Mouse (Mus musculus) 3T3-L1 (cell line): Measurements from ENCODE around the gene Exoc3l4.
A peak's percentile ranks its signal among the peaks of the same experiment; 100 is the strongest.

Experiments
- DNase-seq: peaks from one replicate; pipeline ENCODE4 v3.0.0-alpha.2; 2015; ENCODE audit warnings: low read depth, low spot score

The Exoc3l4 gene

DNA sequence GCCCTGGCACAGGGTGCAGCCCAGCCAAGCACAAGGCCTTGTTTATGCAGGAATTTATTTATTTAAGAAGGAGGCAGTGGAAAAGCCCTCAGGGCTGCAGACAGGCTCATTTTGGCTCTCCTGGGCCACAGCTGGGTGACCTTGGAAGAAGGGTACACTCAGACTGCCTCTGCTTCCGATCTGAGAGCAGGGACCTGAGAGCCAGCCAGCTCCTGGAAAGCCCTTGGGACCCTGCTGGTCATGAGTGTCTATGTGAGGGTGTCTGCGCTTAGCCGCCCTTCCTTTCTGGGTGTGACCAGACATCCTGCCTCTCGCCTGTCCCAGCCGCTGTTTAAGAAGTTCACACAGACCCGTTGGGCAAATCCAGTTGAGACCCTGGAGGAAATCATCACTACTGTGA lies 33.5 kb downstream of the Exoc3l4 start:
- peak; percentile 53 for DNase-seq

DNA sequence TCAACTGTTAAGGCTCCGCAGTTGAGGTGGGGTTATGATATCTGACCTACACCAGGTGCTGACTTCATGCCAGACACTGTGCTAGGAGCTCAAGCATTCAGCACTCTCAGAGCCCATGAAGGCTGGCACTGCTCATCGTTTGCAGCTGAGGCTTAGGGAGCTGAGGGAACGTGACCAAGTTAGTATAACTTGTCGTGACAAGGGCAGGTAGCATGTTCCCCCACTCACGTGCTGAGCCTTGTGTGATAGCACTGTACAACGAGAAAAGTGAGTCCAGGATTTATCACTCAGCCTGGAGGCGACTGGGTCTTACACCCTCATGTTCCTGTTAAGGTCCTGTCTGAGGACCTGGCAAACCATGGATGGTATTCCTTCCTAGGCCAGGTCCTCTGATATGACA lies 34.7 kb downstream of the Exoc3l4 start:
- no peak for DNase-seq

DNA sequence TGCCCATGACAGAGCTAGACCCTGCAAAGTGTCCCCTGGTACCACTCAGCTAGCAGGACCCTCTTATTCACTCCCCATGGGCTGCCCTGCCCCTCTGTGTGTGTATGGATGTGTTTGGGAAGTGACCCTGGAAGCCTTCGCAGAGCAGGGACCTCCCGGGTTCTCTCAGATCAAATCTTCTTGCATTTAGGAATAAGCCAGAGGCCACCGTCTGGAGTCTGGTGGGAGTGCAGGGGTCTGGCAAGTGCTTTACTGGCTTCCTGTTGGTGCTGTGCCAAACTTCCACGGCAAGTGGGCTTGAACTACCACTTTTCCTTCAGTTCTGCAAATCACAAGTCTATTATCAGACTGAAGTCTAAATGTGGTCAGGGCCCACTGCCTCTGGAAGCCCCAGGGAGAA lies 37.2 kb downstream of the Exoc3l4 start:
- no peak for DNase-seq

DNA sequence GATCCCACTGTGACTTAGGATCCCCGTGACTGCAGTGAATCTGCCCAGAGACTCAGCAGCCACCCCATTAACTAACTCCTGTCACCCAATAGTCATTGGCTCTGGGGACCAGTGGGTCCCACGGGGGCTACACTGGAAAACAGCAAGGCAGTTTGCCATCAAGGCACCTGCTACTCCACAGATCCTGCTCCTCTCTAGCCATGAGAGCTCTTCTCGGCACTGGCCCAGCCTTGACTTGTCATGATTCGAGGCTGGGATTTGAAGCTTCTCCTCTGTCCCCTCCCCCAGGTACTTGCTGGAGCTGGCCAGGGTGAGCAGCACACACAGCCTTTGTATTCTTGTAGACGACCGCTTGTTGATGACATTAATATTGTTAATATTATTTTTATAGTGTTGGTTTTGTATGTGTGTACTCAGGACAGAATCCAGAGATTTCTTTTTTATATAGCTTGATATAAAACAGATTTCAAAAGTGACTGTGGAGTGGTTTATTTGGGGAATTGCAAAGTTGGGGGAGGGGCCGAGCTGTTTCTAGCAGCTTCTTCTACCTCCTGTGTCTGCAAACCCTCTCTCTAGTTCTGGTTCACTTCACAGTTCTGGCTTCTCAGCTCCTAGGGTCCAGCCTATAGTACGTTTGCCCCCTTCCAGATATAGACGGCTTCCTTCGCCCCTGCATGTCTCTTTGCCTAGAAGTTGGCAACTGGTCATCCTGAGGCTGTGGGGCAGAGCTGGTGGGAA lies 37.9 kb downstream of the Exoc3l4 start:
- DNase-seq, result peak; percentile 51

DNA sequence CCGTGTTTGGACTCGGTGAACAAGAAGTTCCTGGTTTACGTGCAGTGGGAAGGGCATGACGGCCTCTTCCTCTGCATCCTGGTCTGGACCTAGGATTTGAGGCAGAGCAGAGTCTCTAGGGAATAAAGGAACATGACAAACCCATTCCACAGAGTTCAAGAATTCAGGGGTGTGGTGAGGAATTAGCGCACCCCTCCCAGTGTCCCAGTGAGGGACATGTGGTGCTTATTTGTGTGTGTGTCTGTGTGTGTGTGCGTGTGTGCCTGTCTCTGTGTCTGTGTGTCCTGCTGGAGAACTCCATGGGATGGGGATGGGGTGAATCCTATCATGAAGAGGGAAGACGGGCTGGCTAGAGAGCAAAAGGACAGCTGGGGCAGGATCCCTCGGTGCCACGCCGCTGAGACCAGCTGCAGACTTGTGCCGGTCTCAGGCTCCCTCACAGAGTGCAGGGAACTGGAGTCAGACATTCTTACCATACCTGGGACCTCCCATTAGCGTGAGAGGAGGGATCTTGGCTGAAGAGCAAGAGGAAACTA lies 38.6 kb downstream of the Exoc3l4 start:
- DNase-seq, result peak; percentile 83

DNA sequence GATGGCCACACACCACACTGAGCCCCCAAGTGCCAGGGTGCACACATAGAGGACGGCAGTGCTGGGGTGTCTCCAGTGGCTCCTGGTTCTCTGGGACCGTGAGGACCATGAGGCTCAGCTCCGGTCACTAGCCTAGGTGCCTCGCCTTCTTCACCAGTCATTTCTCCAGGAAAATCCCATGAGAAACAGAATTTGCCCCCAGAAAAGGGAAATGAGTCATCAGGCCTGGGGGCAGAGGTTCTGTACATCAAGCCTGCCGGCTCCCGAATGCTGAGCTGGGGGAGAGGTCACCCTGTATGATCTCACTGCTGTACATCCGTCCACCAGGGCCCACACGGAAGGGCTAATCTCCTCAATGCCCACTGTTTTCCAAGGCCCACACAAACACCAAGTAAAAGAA lies 39.0 kb downstream of the Exoc3l4 start:
- DNase-seq, result peak; percentile 82

DNA sequence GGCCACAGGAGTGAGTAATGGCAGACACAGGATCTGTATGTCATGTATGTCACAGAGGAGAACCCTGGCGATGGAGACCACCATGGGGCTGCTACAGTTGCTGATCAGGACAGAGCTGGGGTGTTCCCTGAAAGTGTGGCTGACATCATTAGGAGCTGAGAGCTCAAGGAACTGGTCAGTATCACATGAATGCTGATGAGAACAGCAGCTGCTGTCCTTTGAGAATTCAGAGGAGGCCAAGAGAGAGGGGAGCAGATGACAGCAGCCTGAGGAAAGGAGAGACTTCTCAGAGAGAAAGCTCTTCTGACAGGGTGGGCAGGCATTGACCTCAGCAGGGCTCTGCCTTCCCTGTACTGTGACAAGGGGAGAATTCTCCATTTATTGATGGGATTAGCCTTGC lies 40.9 kb downstream of the Exoc3l4 start:
- no peak for DNase-seq

DNA sequence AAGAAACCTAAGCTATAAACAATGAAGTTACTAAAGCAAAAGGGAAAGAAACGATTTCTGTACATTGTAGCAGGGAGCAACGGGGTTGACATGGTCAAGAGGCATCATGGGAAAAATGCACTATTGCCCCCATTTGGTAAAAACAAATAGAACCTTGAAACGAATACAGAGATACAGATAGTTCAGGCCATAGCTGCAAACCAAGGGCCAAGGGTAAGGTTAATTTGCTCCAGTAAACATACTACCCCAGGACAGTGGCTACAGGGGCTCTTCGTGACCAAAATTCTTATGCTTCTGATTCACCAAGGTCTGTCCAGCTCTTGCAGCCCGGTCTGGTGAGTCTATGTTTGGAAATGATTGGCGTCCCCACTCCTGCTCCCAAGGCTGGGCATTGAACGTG lies 46.8 kb downstream of the Exoc3l4 start:
- DNase-seq, result no peak

DNA sequence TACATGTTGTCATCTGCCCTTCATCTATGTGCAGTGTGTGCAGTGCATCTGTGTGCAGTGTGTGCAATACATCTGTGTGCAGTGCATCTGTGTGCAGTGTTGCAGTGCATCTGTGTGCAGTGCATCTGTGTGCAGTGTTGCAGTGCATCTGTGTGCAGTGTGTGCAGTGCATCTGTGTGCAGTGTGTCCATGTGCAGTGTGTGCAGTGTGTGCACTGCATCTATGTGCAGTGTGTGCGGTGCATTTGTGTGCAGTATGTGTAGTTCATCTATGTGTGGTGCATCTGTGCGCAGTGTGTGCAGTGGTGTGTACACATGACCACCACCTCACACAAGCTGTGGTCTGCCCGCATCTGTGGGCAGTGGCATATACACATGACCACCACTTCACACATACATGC lies 49.6 kb downstream of the Exoc3l4 start:
- no peak for DNase-seq

DNA sequence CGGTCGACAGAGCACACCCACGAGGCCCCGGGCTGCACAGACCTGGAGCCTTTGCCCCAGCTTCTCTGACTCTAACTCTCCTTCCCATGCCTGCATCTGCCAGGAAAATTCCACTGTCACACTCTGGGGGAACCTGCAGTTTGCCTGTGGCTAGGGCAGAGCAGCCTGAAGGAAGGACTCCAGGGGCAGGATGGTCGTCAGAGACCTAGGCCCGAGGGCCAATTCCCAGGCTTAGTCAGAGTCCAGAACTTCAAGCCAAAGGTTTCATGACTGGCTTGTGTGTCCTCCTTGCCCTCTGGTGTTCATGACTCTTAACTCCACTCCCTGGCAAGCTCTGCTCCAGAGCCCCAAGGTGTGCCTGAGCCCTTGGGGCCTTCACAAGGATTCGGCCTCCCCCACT lies 51.4 kb downstream of the Exoc3l4 start:
- peak; percentile 68 for DNase-seq

DNA sequence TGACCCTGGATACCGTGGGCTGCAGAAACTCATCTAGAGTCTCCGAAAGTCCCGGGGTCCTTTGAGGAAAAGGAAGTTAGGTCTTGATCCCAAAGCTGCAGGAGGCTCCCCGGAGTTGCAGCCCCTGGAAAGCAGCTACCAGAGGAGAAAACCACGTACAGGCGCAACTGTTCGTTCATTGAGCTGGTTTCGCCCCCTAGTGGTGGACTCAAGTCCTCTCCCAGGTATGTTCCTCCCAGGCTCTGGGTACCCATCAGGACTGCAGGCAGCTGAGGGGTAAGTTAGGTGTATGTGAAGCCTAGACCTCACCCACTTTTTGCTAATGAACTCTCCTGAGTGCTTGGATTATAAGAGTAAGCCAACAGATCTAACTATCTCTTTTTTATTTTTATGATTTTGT lies 52.7 kb downstream of the Exoc3l4 start:
- peak; percentile 82 for DNase-seq

DNA sequence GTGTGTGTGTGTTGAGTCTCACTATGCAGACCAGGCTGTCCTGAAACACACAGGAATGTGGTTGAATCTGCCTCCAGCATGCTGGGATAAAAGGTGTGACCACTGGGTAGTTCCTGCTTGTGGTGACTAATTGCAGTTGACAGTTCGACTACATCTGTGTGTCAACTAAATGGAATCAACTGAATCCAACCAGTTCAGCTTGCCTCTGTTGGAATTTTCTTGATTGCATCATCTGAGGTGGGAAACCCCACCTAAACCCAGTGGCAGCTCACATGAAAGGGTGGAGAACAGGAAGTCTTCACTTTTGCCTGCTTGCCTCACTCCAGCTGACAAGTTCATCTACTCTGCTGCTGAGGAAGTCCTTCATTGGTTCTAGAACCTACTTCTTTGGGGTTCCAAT lies 54.3 kb downstream of the Exoc3l4 start:
- peak; percentile 87 for DNase-seq

DNA sequence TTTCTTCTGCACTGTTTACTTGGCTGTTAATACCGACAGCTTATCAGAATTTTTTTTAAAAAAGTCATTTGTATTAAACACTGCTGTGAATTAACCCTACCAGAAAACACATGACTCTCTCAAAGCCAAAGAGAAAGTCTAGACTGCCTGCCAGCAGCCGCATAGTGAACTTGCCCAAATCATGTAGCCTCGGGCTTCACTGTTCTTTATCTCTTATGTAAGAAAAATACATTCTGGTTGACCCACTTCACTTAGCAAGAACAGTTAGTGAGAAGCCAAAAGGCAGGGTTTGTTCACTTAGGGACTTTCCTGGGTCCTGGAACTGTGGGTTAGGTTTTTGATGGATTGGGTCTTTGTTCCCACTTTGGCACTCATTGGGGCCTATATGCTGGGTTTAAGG lies 54.9 kb downstream of the Exoc3l4 start:
- DNase-seq, result peak; percentile 87

DNA sequence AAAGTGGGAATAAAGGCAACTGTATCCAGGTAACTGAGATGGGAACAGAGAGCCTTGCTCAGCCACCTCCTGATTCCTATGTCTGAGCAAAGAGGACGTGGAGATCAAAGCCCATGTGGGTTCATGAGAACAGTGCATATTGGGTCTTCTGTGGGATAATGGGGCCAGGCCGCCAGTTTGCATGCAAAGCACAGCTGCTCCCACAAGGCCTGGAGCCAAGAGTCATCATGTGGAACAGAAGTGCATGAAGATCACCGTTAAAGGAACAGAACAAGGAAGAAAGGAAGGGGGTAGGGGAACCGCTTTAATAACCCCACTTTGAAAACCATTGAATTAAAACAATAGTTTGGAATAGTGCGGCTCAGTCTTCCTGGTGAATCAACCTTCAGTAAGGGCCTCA lies 56.1 kb downstream of the Exoc3l4 start:
- no peak for DNase-seq

DNA sequence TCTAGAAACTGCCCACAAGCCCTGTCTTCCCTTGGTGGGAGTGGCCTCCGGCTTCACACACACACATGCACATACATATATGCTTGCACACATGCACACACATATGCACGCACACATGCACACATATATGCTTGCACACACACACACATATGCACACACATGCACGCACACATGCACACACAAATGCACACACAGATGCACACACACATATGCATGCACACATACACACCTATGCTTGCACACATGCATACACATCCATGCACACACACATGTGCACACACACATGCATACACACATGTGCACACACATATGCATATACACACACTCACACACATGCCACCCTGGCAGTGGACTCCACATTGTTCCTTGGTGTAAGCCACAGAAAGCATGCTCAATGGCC lies 57.6 kb downstream of the Exoc3l4 start:
- no peak for DNase-seq

DNA sequence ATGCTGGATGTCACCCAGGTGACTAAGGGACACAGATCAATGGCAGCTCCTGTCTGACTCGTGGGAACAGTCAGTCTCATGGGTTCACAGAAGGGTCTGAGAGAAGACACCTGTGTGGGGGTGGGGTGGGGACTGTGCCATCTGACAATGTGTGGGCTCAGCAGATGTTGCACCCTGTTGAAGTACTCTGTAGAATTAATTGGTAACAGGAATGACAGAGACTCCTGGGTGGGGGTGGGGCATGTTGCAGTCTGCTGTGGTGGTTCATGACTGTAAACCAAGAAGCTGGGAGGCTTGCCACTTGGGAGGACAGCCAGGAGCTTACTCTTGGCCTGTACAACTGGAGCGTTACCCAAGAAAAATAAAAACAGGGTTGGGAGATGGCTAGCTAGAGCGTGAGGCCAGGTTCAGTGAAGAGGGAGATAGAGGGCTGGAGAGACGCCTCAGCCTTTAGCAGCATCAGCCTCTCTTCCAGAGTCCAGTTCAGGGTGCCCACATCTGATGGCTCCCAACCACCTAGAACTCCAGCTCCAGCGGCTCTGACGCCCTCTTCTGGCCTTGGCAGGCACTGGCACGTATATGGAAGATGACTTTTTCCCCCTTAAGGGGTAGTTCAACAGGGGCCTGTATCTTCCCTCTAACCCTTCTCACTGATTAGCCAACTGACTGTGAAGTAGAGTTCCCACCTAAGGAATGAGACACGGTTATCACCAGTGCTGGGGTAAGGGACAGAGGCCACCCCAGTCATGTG lies 58.3 kb downstream of the Exoc3l4 start:
- DNase-seq, result peak; percentile 97

DNA sequence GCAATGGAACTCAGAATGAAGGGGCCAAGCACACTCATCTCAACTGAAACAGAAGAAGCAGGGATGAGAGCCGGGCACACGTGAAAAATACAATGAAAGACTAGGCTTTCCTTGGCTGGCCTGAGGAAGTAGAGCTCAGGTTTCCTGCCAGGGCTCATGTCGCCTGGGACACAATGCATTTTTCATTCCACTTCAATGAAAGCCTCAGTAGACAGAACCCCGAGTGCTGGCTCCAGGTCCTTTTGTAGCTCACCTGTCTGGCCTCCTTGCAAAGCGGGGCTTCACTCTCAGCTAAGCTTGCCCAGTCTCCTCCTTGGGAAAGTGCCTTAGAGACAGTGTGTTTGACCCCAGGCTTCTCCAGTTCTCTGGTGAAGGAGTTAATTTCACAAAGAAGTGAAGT lies 62.1 kb downstream of the Exoc3l4 start:
- no peak for DNase-seq

DNA sequence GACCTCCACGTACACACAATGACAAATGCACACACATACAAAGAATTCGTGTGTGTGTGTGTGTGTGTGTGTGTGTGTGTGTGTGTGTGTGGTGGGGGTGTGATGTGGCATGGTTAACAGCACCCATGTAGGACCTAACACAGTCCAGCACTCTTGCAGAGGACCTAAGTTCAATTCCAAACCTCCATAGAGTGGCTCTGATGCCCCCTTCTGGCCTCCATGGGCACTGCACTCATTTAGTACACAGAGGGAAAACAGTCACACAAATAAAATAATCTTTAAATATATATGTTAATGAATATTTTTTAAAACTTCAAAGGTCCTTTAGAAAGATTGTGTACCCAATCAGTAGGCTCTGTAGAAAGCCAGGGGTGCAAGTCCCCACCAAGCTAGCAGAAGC lies 63.1 kb downstream of the Exoc3l4 start:
- peak; percentile 76 for DNase-seq
